Mouse (Mus musculus) left cerebral cortex, postnatal 10 days (tissue): ENCODE data around the gene Snx21. TPM values are rescaled to one million over a fixed set of nuclear protein-coding genes. Genes with fewer than 3 reads are reported as not detected.

Source experiments
- total RNA-seq, 2 experiments: library from RNA; stranded (reverse); gene quantifications; 2 replicates each; pipeline ENCODE4 v1.2.3; 2021

The Snx21 gene
- total RNA-seq, 2 experiments from 2014 or later = 48.1 to 49.2 TPM

Other genes starting within 250 kb of the Snx21 start
- under 1 TPM in 1 of 2 experiments, not detected in 1; 0.84 TPM for gene Wfdc2, start 223.4 kb upstream of the Snx21 start, total RNA-seq
- gene Spint3, start 212.4 kb upstream of the Snx21 start, total RNA-seq = not detected
- gene Wfdc6a, start 200.4 kb upstream of the Snx21 start, total RNA-seq = 1 to 10 TPM in 1 of 2 experiments, under 1 TPM in 1; 0.47 to 1.7 TPM
- not detected for gene Eppin, start 192.2 kb upstream of the Snx21 start, total RNA-seq
- gene Wfdc6b, start 172.3 kb upstream of the Snx21 start, total RNA-seq = not detected
- not detected for gene Wfdc8, start 172.2 kb upstream of the Snx21 start, total RNA-seq
- gene Wfdc16, start 147.0 kb upstream of the Snx21 start, total RNA-seq = not detected
- gene Wfdc10, start 129.8 kb upstream of the Snx21 start, total RNA-seq = not detected
- gene Wfdc9, start 129.2 kb upstream of the Snx21 start, total RNA-seq = not detected
- gene Wfdc11, start 111.7 kb upstream of the Snx21 start, total RNA-seq = not detected
- not detected for gene Wfdc13, start 100.7 kb upstream of the Snx21 start, total RNA-seq
- gene Spint4, start 87.3 kb upstream of the Snx21 start, total RNA-seq = not detected
- gene Spint5, start 70.5 kb upstream of the Snx21 start, total RNA-seq = not detected
- gene Wfdc3, start 39.9 kb upstream of the Snx21 start, total RNA-seq = 1 to 10 TPM in 1 of 2 experiments, under 1 TPM in 1; 0.94 to 1.1 TPM
- gene Dnttip1, start 39.8 kb upstream of the Snx21 start, total RNA-seq = 10 to 100 TPM; 32.7 to 34.1 TPM
- gene Ube2c, start 15.9 kb upstream of the Snx21 start, total RNA-seq = 1 to 10 TPM; 4.1 to 6.4 TPM
- gene Tnnc2, start 5.9 kb upstream of the Snx21 start, total RNA-seq = not detected
- 10 to 100 TPM; 22.1 to 30.0 TPM for gene Acot8, start 19.1 kb downstream of the Snx21 start, total RNA-seq
- 1 to 10 TPM; 8.9 to 9.0 TPM for gene Zswim3, start 19.3 kb downstream of the Snx21 start, total RNA-seq
- gene Zswim1, start 36.9 kb downstream of the Snx21 start, total RNA-seq = 10 to 100 TPM; 19.6 to 20.3 TPM
- gene Spata25, start 42.7 kb downstream of the Snx21 start, total RNA-seq = under 1 TPM in 1 of 2 experiments, not detected in 1; 0.58 TPM
- gene Ctsa, start 47.0 kb downstream of the Snx21 start, total RNA-seq = 10 to 100 TPM; 77.5 to 78.8 TPM
- 1 to 10 TPM; 5.4 to 6.7 TPM for gene Neurl2, start 47.6 kb downstream of the Snx21 start, total RNA-seq
- gene Pltp, start 71.9 kb downstream of the Snx21 start, total RNA-seq = 10 to 100 TPM; 63.8 to 79.4 TPM
- 10 to 100 TPM; 41.4 to 45.9 TPM for gene Pcif1, start 93.5 kb downstream of the Snx21 start, total RNA-seq
- gene Zfp335, start 125.9 kb downstream of the Snx21 start, total RNA-seq = 10 to 100 TPM; 22.7 to 24.4 TPM
- 1 to 10 TPM; 2.9 to 3.4 TPM for gene Mmp9, start 155.0 kb downstream of the Snx21 start, total RNA-seq
- 100 to 1,000 TPM; 350 to 355 TPM for gene Slc12a5, start 175.0 kb downstream of the Snx21 start, total RNA-seq
- gene Ncoa5, start 249.0 kb downstream of the Snx21 start, total RNA-seq = 10 to 100 TPM; 61.1 to 61.2 TPM